Mouse (Mus musculus): ENCODE measurements at regions not wholly inside any gene's neighbourhood (a gene's known extent, or its start where the extent isn't known, plus 50 kb on each side); places are given as distances from the start of the nearest gene placed in this dataset.

GRCm38 (mm10) chr5:64474868-64475267, 318.8 kb downstream of the Tbc1d1 start:
- no peak for TF ChIP-seq POLR2A (IDR thresholded peaks at IDR 0.05; ENCODE audit: insufficient read depth, low read length)
- no peak for TF ChIP-seq CTCF (IDR thresholded peaks at IDR 0.05; ENCODE audit: low read depth, low read length)

All from ES-Bruce4 (cell line).